8 mouse cellular contexts compared by ENCODE assay signal in genomic region chr2:59286247-59286646, GRCm38 (mm10).
A peak's percentile ranks its signal among the peaks of the same experiment; 100 is the strongest.
DNase-seq lines count a peak whose midpoint lies in the region; ATAC-seq lines count a peak whose summit lies in the region.

No protein-coding gene starts in this region.

- ATAC-seq in CD4-positive, CD25-positive, alpha-beta regulatory T cell, adult 4 months, result no peak

- DNase-seq in 3T3-L1 (ENCODE audit: low read depth, low spot score), result peak; percentile 86
- DNase-seq in adrenal gland, postnatal 10 days, result peak; percentile 75
- DNase-seq in frontal cortex, adult 2 months (ENCODE audit: extremely low spot score in 1 of 2, low spot score in 1 of 2), result peak; percentile 72 to 88
- peak; percentile 89 to 90 for DNase-seq in heart, postnatal 10 days
- DNase-seq in left cerebral cortex, adult 9 months (ENCODE audit: low spot score in 2 of 2), result peak; percentile 59 to 84
- peak; percentile 80 to 81 for DNase-seq in right cerebral cortex, postnatal 10 days (ENCODE audit: low spot score in 2 of 2)
- DNase-seq in thymus, postnatal 25 days, result no peak

- intact Hi-C loops in heart, postnatal 10 days (cut with DNase I), result loop anchor here (5.0 kb wide), 1 partner anchor 124 kb away; the partner anchor contains the start of genes Ccdc148 and Pkp4
